Comparison of ENCODE assay signal across 23 mouse cellular contexts in the genomic region with DNA sequence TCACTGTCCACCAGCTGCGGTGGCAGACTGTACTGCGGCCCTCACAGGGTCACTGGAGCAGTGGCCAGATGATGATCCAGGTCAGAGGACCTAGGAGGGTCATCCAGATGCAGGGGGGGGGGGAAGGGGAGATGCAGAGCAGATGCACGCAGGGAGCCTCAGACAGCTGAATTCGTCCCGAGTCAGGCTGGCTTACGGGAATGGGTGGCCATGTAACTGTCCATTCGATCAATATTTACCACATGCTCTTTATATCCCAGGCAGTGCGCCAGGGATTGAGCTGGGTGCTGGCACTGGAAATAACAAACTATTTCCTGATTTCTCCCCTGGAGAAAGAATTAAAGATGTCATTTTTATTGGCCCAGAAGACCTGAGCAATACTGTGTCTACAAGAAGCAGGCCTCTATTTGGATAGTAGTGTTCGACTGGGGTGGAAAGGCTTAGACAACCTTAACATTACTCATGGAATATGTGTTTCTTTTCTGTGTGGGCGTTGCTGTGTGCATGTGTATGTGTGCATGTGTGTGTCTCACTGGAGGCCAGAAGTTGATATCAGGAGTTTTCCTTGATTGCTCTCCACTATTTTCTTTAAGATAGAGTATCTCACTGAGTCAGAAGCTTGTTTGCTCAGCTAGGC. TPM values are rescaled to one million over a fixed set of nuclear protein-coding genes. Genes with fewer than 3 reads are reported as not detected.
DNase-seq lines count a peak whose midpoint lies in the region; ATAC-seq and TF ChIP-seq lines count a peak whose summit lies in the region.
"Had no signal": no experiment of that assay in that cellular context is flagged by ENCODE, and none has a peak within 500 bp of the region (broad histone marks: within the 10 kb centered on the region; RNA-seq: fewer than 3 reads in every experiment).

No protein-coding gene starts in this region.

- H3K27ac ChIP-seq in heart, embryonic 12.5 days (ENCODE audit: poor library complexity, severe bottlenecking): no peak overlapping the region
- no peak overlapping the region for H3K27ac ChIP-seq in liver, postnatal 0 days (ENCODE audit: low read depth)
- peak overlapping the region; percentile 18; the same call in 1 of the 2 replicates for H3K27ac ChIP-seq in stomach, embryonic 16.5 days (ENCODE audit: low read length)
- H3K27ac ChIP-seq in forebrain, embryonic 16.5 days (ENCODE audit: low read length): no peak overlapping the region
- H3K27ac ChIP-seq in neural tube, embryonic 15.5 days (replicated peaks): no peak overlapping the region
- H3K27ac ChIP-seq: embryonic facial prominence, embryonic 10.5 days; embryonic facial prominence, embryonic 12.5 days; forebrain, embryonic 13.5 days; forebrain, embryonic 15.5 days had no signal

- WGBS in heart, embryonic 12.5 days: 61% methylated on average over 10 of the region's 10 CpGs
- WGBS in liver, postnatal 0 days (ENCODE audit: insufficient replicate concordance): 73% methylated on average over 10 of the region's 10 CpGs
- 62% methylated on average over 10 of the region's 10 CpGs for WGBS in stomach, embryonic 16.5 days
- 80% methylated on average over 10 of the region's 10 CpGs for WGBS in forebrain, embryonic 16.5 days
- 80% methylated on average over 10 of the region's 10 CpGs for WGBS in neural tube, embryonic 15.5 days

- H3K4me2 ChIP-seq in heart, embryonic 12.5 days: no peak overlapping the region
- no peak overlapping the region for H3K4me2 ChIP-seq in liver, postnatal 0 days (ENCODE audit: low read depth, low read length)
- H3K4me2 ChIP-seq in stomach, embryonic 16.5 days (ENCODE audit: low read depth, low read length): no peak overlapping the region
- H3K4me2 ChIP-seq in forebrain, embryonic 16.5 days (ENCODE audit: low read length): no peak overlapping the region
- no peak overlapping the region for H3K4me2 ChIP-seq in neural tube, embryonic 15.5 days
- H3K4me2 ChIP-seq: embryonic facial prominence, embryonic 12.5 days; forebrain, embryonic 13.5 days; forebrain, embryonic 15.5 days had no signal

- H3K27me3 ChIP-seq in heart, embryonic 12.5 days (replicated peaks): 0 out of 2 replicates have a peak, but pooled peaks cover 4% of the 10 kb centered on the region
- H3K27me3 ChIP-seq in liver, postnatal 0 days (ENCODE audit: insufficient read depth, low read length): no peaks in the 10 kb centered on the region
- no peaks in the 10 kb centered on the region for H3K27me3 ChIP-seq in stomach, embryonic 16.5 days (ENCODE audit: control insufficient read depth, insufficient read depth, low read length)
- no peaks in the 10 kb centered on the region for H3K27me3 ChIP-seq in forebrain, embryonic 16.5 days (replicated peaks; ENCODE audit: control insufficient read depth, insufficient read depth, low read length)
- H3K27me3 ChIP-seq in neural tube, embryonic 15.5 days (replicated peaks): no peaks in the 10 kb centered on the region
- H3K27me3 ChIP-seq: CH12.LX; embryonic facial prominence, embryonic 12.5 days; forebrain, embryonic 13.5 days; forebrain, embryonic 15.5 days had no signal

- no peak for TF ChIP-seq EP300 in liver, postnatal 0 days (IDR thresholded peaks at IDR 0.05; ENCODE audit: low read depth)

- no peak for TF ChIP-seq CTCF in liver, postnatal 0 days (IDR thresholded peaks at IDR 0.05; ENCODE audit: low read depth)

- no peak overlapping the region for H3K4me3 ChIP-seq in heart, embryonic 12.5 days
- no peak overlapping the region for H3K4me3 ChIP-seq in liver, postnatal 0 days (ENCODE audit: low read depth, low read length)
- no peak overlapping the region for H3K4me3 ChIP-seq in stomach, embryonic 16.5 days (replicated peaks; ENCODE audit: low read length)
- no peak overlapping the region for H3K4me3 ChIP-seq in forebrain, embryonic 16.5 days (replicated peaks; ENCODE audit: low read length)
- no peak overlapping the region for H3K4me3 ChIP-seq in neural tube, embryonic 15.5 days (replicated peaks)
- H3K4me3 ChIP-seq: embryonic facial prominence, embryonic 10.5 days; embryonic facial prominence, embryonic 12.5 days; forebrain, embryonic 13.5 days; forebrain, embryonic 15.5 days had no signal

- no peak overlapping the region for H3K9ac ChIP-seq in heart, embryonic 12.5 days
- H3K9ac ChIP-seq in liver, postnatal 0 days (replicated peaks): no peak overlapping the region
- no peak overlapping the region for H3K9ac ChIP-seq in stomach, embryonic 16.5 days (ENCODE audit: low read length)
- no peak overlapping the region for H3K9ac ChIP-seq in forebrain, embryonic 16.5 days (replicated peaks; ENCODE audit: low read depth, low read length)
- H3K9ac ChIP-seq in neural tube, embryonic 15.5 days (replicated peaks): no peak overlapping the region
- H3K9ac ChIP-seq: embryonic facial prominence, embryonic 12.5 days; forebrain, embryonic 13.5 days; forebrain, embryonic 15.5 days had no signal

- H3K36me3 ChIP-seq in heart, embryonic 12.5 days: no peaks in the 10 kb centered on the region
- no peaks in the 10 kb centered on the region for H3K36me3 ChIP-seq in liver, postnatal 0 days (replicated peaks; ENCODE audit: insufficient read depth, low read length)
- no peaks in the 10 kb centered on the region for H3K36me3 ChIP-seq in stomach, embryonic 16.5 days (ENCODE audit: control insufficient read depth, insufficient read depth, low read length)
- H3K36me3 ChIP-seq in forebrain, embryonic 16.5 days (ENCODE audit: control insufficient read depth, insufficient read depth): no peaks in the 10 kb centered on the region
- H3K36me3 ChIP-seq in neural tube, embryonic 15.5 days: no peaks in the 10 kb centered on the region
- H3K36me3 ChIP-seq: embryonic facial prominence, embryonic 10.5 days; embryonic facial prominence, embryonic 12.5 days; forebrain, embryonic 15.5 days; G1E had no signal

- no peak for DNase-seq in heart, adult 8-10 months (ENCODE audit: low spot score)
- DNase-seq in liver, postnatal 0 days: peak; percentile 43
- DNase-seq in liver: no peak
- DNase-seq: adrenal gland, adult 8-10 months; adrenal gland, postnatal 14 days; adrenal gland, postnatal 36 days; B cell, adult 2 months; cerebellum, adult 11-12 months; cerebellum, adult 2 months; cerebellum, adult 9-10 months; cerebellum, postnatal 10 days; cerebellum, postnatal 25 days had no signal

- H3K4me1 ChIP-seq in heart, embryonic 12.5 days (replicated peaks): 0 out of 2 replicates have a peak, but pooled peaks cover 5% of the 10 kb centered on the region
- peaks cover 15% of the 10 kb centered on the region for H3K4me1 ChIP-seq in liver, postnatal 0 days (ENCODE audit: insufficient read depth)
- peaks cover 4% of the 10 kb centered on the region; the same call in 1 of the 2 replicates for H3K4me1 ChIP-seq in stomach, embryonic 16.5 days (ENCODE audit: control insufficient read depth, insufficient read depth, low read length)
- H3K4me1 ChIP-seq in forebrain, embryonic 16.5 days (replicated peaks; ENCODE audit: control insufficient read depth, insufficient read depth, low read length): no peaks in the 10 kb centered on the region
- no peaks in the 10 kb centered on the region; the same call in 1 of the 2 replicates for H3K4me1 ChIP-seq in neural tube, embryonic 15.5 days
- H3K4me1 ChIP-seq: forebrain, embryonic 13.5 days; forebrain, embryonic 15.5 days had no signal

- 0 out of 2 replicates have a peak, but pooled peaks cover under 1% of the 10 kb centered on the region for H3K9me3 ChIP-seq in heart, embryonic 12.5 days (replicated peaks)
- H3K9me3 ChIP-seq in liver, postnatal 0 days (ENCODE audit: low read length): no peaks in the 10 kb centered on the region
- no peaks in the 10 kb centered on the region for H3K9me3 ChIP-seq in stomach, embryonic 16.5 days (replicated peaks; ENCODE audit: control insufficient read depth, low read length)
- no peaks in the 10 kb centered on the region for H3K9me3 ChIP-seq in forebrain, embryonic 16.5 days (ENCODE audit: control insufficient read depth, low read length)
- no peaks in the 10 kb centered on the region for H3K9me3 ChIP-seq in neural tube, embryonic 15.5 days (replicated peaks)
- H3K9me3 ChIP-seq: embryonic facial prominence, embryonic 10.5 days; embryonic facial prominence, embryonic 12.5 days; forebrain, embryonic 13.5 days; forebrain, embryonic 15.5 days had no signal

- ATAC-seq in heart, embryonic 12.5 days (ENCODE audit: insufficient number of reproducible peaks, low FRiP score): peak; percentile 59
- ATAC-seq in liver, postnatal 0 days: peak; percentile 69
- ATAC-seq in stomach, embryonic 16.5 days (ENCODE audit: insufficient read depth, low FRiP score): peak; percentile 39; the same call in 1 of the 2 replicates
- no peak for ATAC-seq in forebrain, embryonic 16.5 days
- no peak for ATAC-seq in neural tube, embryonic 15.5 days (ENCODE audit: low FRiP score)
- ATAC-seq: CD4-positive, CD25-positive, alpha-beta regulatory T cell, adult 4 months; forebrain, embryonic 13.5 days; forebrain, embryonic 15.5 days had no signal

RNA-seq across cellular contexts. Expression of a gene that starts 28.3 kb away (rescaled TPM):
- 16.7 and 17.7 TPM in 2 replicates for polyA plus RNA-seq in heart, embryonic 12.5 days (2016; fragmentation: Nextera tagmentation; extraction: Ambion mirVana)
- total RNA-seq in heart, adult 8-10 months (2022): 10 to 100 TPM; 15.1 to 20.0 (median 15.4) TPM
- 5.1 and 6.2 TPM in 2 replicates for polyA plus RNA-seq in liver, postnatal 0 days (2015; fragmentation: Nextera tagmentation; extraction: Ambion mirVana)
- polyA plus RNA-seq in stomach, embryonic 16.5 days (2015; fragmentation: Nextera tagmentation; extraction: Ambion mirVana): 20.4 and 23.6 TPM in 2 replicates
- 14.6 and 19.5 TPM in 2 replicates for polyA plus RNA-seq in forebrain, embryonic 16.5 days (2015; fragmentation: Nextera tagmentation; extraction: Ambion mirVana)
- polyA plus RNA-seq in neural tube, embryonic 15.5 days (2015; fragmentation: Nextera tagmentation; extraction: Ambion mirVana): 9.0 and 11.3 TPM in 2 replicates
- polyA plus RNA-seq: G1E had no signal

Comparison
In these comparisons a context has a peak if more than half of its experiments do, and no peak if none do; other contexts are left out.
1. ATAC-seq: peak in heart, embryonic 12.5 days (single experiment), liver, postnatal 0 days (single experiment) and stomach, embryonic 16.5 days (single experiment); none in forebrain, embryonic 16.5 days (single experiment) and neural tube, embryonic 15.5 days (single experiment).